In the genomic region with DNA sequence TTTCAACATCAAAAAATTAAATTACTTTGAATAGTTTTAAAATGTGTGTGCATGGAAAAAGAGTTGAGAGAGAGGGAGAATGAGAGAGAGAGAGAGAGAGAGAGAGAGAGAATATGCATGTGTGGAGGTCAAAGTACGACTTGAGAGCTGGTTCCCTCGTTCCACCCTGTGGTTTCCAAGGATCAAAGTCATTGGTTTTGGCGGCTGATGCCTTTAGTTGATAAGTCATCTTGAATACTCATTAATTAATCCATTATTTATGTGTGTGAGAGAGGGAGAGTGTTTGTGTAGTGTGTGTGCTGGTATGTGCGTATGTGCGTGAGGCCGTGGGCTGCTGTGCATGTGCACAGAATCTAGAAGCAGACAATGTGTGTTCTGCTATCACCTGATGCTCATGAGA, we compare ENCODE assay signal across 9 mouse cellular contexts.
"Had no signal": no experiment of that assay in that cellular context is flagged by ENCODE, and none has a peak within 500 bp of the region (broad histone marks: within the 10 kb centered on the region; RNA-seq: fewer than 3 reads in every experiment).

No protein-coding gene starts in this region.

- DNase-seq: layer of hippocampus, adult 9-11 months; layer of hippocampus, postnatal 36 days; lung, adult 18-20 months; lung, postnatal 36 days; thymus, postnatal 36 days had no signal

- H3K9me3 ChIP-seq: intestine, embryonic 15.5 days; limb, embryonic 13.5 days; midbrain, embryonic 13.5 days had no signal

- H3K27me3 ChIP-seq: intestine, embryonic 15.5 days had no signal

- H3K27ac ChIP-seq: intestine, embryonic 15.5 days; limb, embryonic 13.5 days; liver, embryonic 14.5 days had no signal

- ATAC-seq: intestine, embryonic 15.5 days; midbrain, embryonic 13.5 days had no signal

- H3K4me3 ChIP-seq: intestine, embryonic 15.5 days; limb, embryonic 13.5 days; midbrain, embryonic 13.5 days had no signal

- H3K9ac ChIP-seq: intestine, embryonic 15.5 days; limb, embryonic 13.5 days; liver, embryonic 14.5 days; midbrain, embryonic 13.5 days had no signal

- H3K36me3 ChIP-seq: intestine, embryonic 15.5 days; limb, embryonic 13.5 days; midbrain, embryonic 13.5 days had no signal

- H3K4me2 ChIP-seq: intestine, embryonic 15.5 days; limb, embryonic 13.5 days; midbrain, embryonic 13.5 days had no signal
